Mouse (Mus musculus) thymus, adult 2 months (tissue): ENCODE data around the gene Zfp827. TPM values are rescaled to one million over a fixed set of nuclear protein-coding genes. Genes with fewer than 3 reads are reported as not detected.

ENCODE experiments used
- DNase-seq: peaks from one replicate; pipeline ENCODE4 v3.0.0; 2021
- H3K27ac ChIP-seq: fragments of 200-500 bp; 2 replicates; pipeline ENCODE4 v1.5.1; 2012; ENCODE audit warnings: low read length, control low read depth; ENCODE audit not compliant: control insufficient read depth, insufficient read depth
- H3K27me3 ChIP-seq: fragments of 200-500 bp; 2 replicates; pipeline ENCODE4 v1.6.1; 2012; ENCODE audit warnings: mild to moderate bottlenecking, low read length, moderate library complexity, mixed read lengths; ENCODE audit not compliant: control insufficient read depth, insufficient read depth
- H3K36me3 ChIP-seq: fragments of 200-500 bp; 2 replicates; pipeline ENCODE4 v1.6.1; 2012; ENCODE audit warnings: mild to moderate bottlenecking, low read length, moderate library complexity; ENCODE audit not compliant: control insufficient read depth, insufficient read depth
- H3K4me1 ChIP-seq: fragments of 200-500 bp; replicated peaks from 2 replicates; pipeline ENCODE4 v1.6.1; 2012; ENCODE audit warnings: low read length; ENCODE audit not compliant: control insufficient read depth, insufficient read depth
- H3K4me3 ChIP-seq: fragments of 200-500 bp; 2 replicates; pipeline ENCODE4 v1.5.1; 2012; ENCODE audit warnings: mild to moderate bottlenecking, low read length, control low read depth, moderate library complexity; ENCODE audit not compliant: control insufficient read depth, insufficient read depth
- CTCF ChIP-seq: fragments of 200-500 bp; IDR thresholded peaks from 2 replicates; pipeline ENCODE4 v1.5.1; 2012; ENCODE audit warnings: mild to moderate bottlenecking, control low read depth, low read length, moderate library complexity, borderline replicate concordance; ENCODE audit not compliant: control insufficient read depth, poor library complexity, insufficient read depth; ENCODE audit errors: extremely low read depth
- POLR2A ChIP-seq: fragments of 200-500 bp; IDR thresholded peaks from 2 replicates; pipeline ENCODE4 v1.6.1; 2012; ENCODE audit warnings: mild to moderate bottlenecking, low read length, control low read depth, moderate library complexity; ENCODE audit not compliant: control insufficient read depth, poor library complexity, insufficient read depth; ENCODE audit errors: extremely low read depth
- WGBS: fragments of 180-500 bp; shearing (Covaris S2); methylation state at CpG from one replicate; pipeline ENCODE4 v1.1.7; 2018; 5-methylcytosine and 5-hydroxymethylcytosine counted together
- polyA plus RNA-seq: library from polyadenylated mRNA; depleted of rRNA; stranded (reverse); fragments of >200 nt; gene quantifications from 2 replicates; pipeline ENCODE4 v1.2.3, GENCODE M21; 2012

The Zfp827 gene
- polyA plus RNA-seq, 1 experiment, result 9.6 TPM

DNA sequence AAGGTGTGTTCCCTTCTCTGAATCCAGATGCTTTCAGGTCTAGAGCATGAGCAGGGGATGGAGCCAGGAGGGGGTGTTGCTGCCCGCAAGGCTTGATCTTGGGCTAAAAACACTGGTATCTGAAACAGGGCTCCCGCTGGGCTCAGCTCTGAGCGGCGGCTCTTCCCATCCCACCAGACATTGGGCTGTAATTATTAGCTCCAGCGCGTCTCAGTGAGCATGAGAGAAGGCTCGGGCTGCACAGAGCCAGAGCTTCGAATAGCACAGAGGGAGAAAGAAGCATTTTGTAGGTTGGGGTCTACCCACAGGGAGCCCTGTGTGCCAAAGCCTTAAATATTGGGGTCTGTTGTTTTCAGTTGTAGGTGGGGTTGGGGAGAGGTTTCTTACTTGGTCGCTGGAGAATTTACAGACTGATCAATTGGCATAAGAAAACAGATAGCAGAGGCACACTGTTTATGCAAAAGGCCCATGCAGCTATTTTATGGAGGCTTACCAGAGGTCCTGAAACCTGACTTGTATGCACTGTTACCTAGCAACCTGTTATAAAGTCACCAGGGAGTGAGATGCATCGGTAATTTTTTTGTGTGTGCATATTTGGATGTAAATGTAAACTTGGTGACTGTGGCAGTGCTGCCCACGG is 50.4 kb downstream of the Zfp827 start:
- WGBS, result 93% methylated on average over 11 of the region's 11 CpGs
- no peak for TF ChIP-seq POLR2A
- TF ChIP-seq CTCF, result no peak
- no peak for DNase-seq
- no peak overlapping the region for H3K27ac ChIP-seq
- H3K36me3 ChIP-seq, result no peaks in the 10 kb centered on the region
- H3K4me1 ChIP-seq, result no peaks in the 10 kb centered on the region
- H3K27me3 ChIP-seq, result no peaks in the 10 kb centered on the region
- H3K4me3 ChIP-seq, result no peak overlapping the region

DNA sequence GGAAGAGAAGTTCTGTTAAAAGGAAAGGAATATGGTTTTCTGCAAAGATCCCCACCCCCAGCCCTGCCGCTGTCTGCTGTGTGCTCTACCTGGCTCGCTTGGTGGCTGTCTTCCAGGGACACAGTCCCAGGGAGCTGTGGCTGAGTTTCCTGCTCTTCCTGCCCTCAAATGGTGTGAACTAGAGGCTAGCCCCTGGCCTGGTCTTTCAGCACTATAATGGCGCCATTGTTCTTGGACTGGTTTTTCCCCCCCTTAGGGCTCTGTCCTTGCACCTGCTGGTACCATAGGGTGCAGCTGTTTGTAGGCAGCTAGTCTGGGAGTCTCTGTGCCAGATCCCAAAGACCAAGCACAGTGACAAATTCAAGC is 50.9 kb downstream of the Zfp827 start:
- H3K27ac ChIP-seq, result no peak overlapping the region
- H3K27me3 ChIP-seq, result no peaks in the 10 kb centered on the region
- H3K4me3 ChIP-seq, result no peak overlapping the region
- 92% methylated on average over 3 of the region's 3 CpGs for WGBS
- no peak for DNase-seq
- no peaks in the 10 kb centered on the region for H3K36me3 ChIP-seq
- no peaks in the 10 kb centered on the region for H3K4me1 ChIP-seq
- TF ChIP-seq CTCF (no peak), POLR2A (no peak)

- no peaks in the 10 kb centered on the region for H3K4me1 ChIP-seq
- TF ChIP-seq POLR2A, result no peak
- TF ChIP-seq CTCF, result no peak
- no peak overlapping the region for H3K4me3 ChIP-seq
- no peaks in the 10 kb centered on the region for H3K27me3 ChIP-seq
- 90% methylated on average over 6 of the region's 6 CpGs for WGBS
- no peak for DNase-seq
- no peaks in the 10 kb centered on the region for H3K36me3 ChIP-seq
- no peak overlapping the region for H3K27ac ChIP-seq
Measured at GRCm38 (mm10) chr8:79080096-79080739, 52.0 kb downstream of the Zfp827 start.

DNA sequence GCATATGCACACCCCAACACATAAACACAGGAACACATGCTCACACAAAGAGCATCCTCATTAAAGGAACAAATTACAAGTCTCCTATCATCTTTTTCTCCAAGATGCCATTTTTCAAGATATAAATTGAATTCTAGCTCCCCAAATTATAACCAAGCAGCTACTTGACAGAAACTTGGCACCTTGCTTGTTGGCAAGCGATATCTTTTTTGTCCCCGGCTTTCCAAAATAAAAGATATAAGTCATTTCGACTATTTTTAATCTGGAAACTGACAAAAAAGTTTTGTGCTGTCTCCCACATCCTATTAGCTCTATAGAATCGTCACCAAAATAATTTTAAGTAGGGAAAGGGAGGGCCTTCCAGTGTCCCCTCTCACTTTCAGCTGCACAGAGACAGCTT is 53.1 kb downstream of the Zfp827 start:
- TF ChIP-seq POLR2A (no peak), CTCF (no peak)

GRCm38 (mm10) chr8:79081955-79082354 is 53.7 kb downstream of the Zfp827 start:
- no peak overlapping the region for H3K4me3 ChIP-seq
- no peak for TF ChIP-seq POLR2A
- TF ChIP-seq CTCF, result no peak
- DNase-seq, result no peak
- H3K27me3 ChIP-seq, result no peaks in the 10 kb centered on the region
- H3K36me3 ChIP-seq, result no peaks in the 10 kb centered on the region
- H3K4me1 ChIP-seq, result no peaks in the 10 kb centered on the region
- H3K27ac ChIP-seq, result no peak overlapping the region
- 95% methylated on average over 10 of the region's 10 CpGs for WGBS

More for the DNA sequence above, 53.1 kb downstream of the Zfp827 start:
- Histone ChIP-seq H3K27ac (no peak overlapping the region), H3K27me3 (no peaks in the 10 kb centered on the region), H3K4me1 (no peaks in the 10 kb centered on the region), H3K4me3 (no peak overlapping the region), H3K36me3 (no peaks in the 10 kb centered on the region)
- WGBS, result 94% methylated on average over 4 of the region's 4 CpGs
- DNase-seq, result no peak

DNA sequence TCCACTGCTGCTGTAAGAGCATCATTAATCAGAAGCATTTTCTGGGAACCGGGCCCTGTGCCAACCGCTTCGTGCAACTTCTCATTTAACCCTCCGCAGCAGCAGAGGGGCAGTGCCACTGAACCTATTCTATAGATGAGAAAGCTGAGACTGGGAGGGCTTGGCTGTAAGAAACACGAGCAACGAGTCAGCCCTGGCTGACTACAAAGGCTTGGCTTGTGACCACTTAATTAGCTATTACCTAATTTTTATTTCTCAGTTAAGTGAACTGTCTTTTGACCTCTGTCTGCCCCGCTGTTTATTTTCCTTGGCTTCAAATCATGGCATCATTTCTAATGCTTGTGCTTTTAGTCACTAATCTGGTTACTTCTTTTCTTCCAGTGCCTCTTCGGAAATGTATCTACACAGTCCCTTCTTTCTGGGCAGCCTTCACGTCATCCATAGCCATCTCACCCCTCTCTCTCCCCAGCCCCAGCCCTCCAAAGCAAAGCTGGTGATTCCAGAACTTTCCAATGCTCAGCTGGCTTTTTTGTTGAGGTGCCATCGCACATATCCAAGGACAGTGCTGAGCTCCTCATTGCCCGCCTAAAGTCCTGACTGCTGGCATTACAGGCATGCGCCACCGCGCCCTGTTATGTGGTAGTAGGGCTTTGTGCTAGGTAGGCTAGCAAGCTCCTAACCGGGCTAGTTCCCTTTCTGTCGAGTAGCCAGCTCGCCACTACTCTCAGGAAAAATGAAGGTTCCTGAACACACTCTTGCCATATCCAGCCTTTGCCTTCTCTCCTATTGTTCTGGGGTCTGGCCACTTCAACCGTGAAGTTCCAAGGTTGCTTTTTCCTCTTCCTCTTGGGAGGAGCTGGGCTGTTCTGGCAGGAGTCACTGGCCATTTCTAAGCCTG is 55.5 kb downstream of the Zfp827 start:
- H3K4me1 ChIP-seq, result no peaks in the 10 kb centered on the region
- H3K27ac ChIP-seq, result no peak overlapping the region
- no peaks in the 10 kb centered on the region for H3K36me3 ChIP-seq
- no peaks in the 10 kb centered on the region for H3K27me3 ChIP-seq
- no peak overlapping the region for H3K4me3 ChIP-seq
- DNase-seq, result no peak
- TF ChIP-seq CTCF (no peak), POLR2A (no peak)
- WGBS, result 90% methylated on average over 18 of the region's 18 CpGs
